Mouse (Mus musculus) megakaryocyte, embryonic 14.5 days (primary cell): Measurements from ENCODE around the gene Rtn4r.

Experiments
- FLI1 ChIP-seq: IDR thresholded peaks from 2 replicates; pipeline ENCODE4 v1.6.1; 2012; ENCODE audit warnings: low read length, inconsistent platforms, mixed read lengths
- GATA1 ChIP-seq: IDR thresholded peaks from 3 replicates; pipeline ENCODE4 v1.6.1; 2012; ENCODE audit warnings: mixed read lengths, low read length, inconsistent platforms, borderline replicate concordance

GRCm38 (mm10) chr16:18181398-18181797 is 54.0 kb downstream of the Rtn4r start:
- TF ChIP-seq GATA1 = no peak
- TF ChIP-seq FLI1 = no peak
